Mouse (Mus musculus) embryo, embryonic 9.5 days (tissue): ENCODE data around the gene Lamp1.

ENCODE experiments used
- DNase-seq: peaks from one replicate; pipeline ENCODE4 v3.0.0-alpha.2; 2017; ENCODE audit errors: extremely low spot score

Gene Lamp1

GRCm38 (mm10) chr8:13163563-13163962 is 4.6 kb downstream of the Lamp1 start:
- DNase-seq: no peak

GRCm38 (mm10) chr8:13164361-13164760 is 5.4 kb downstream of the Lamp1 start:
- no peak for DNase-seq

GRCm38 (mm10) chr8:13170510-13170909 is 11.5 kb downstream of the Lamp1 start:
- DNase-seq: no peak

GRCm38 (mm10) chr8:13174305-13174704 is 15.3 kb downstream of the Lamp1 start:
- DNase-seq: no peak

GRCm38 (mm10) chr8:13174811-13175210 is 15.8 kb downstream of the Lamp1 start:
- DNase-seq: no peak

GRCm38 (mm10) chr8:13175650-13176049 is 16.7 kb downstream of the Lamp1 start:
- DNase-seq: no peak

GRCm38 (mm10) chr8:13177173-13177852 is 18.4 kb downstream of the Lamp1 start:
- no peak for DNase-seq

GRCm38 (mm10) chr8:13178137-13178536 is 19.2 kb downstream of the Lamp1 start:
- no peak for DNase-seq

- no peak for DNase-seq
Observed at GRCm38 (mm10) chr8:13179482-13179881, 20.5 kb downstream of the Lamp1 start.

- no peak for DNase-seq
Observed at GRCm38 (mm10) chr8:13179948-13180347, 21.0 kb downstream of the Lamp1 start.

- no peak for DNase-seq
Observed at GRCm38 (mm10) chr8:13180408-13180807, 21.4 kb downstream of the Lamp1 start.

GRCm38 (mm10) chr8:13180911-13181690 is 22.1 kb downstream of the Lamp1 start:
- no peak for DNase-seq

- no peak for DNase-seq
Observed at GRCm38 (mm10) chr8:13181691-13181976, 22.7 kb downstream of the Lamp1 start.

GRCm38 (mm10) chr8:13186819-13187218 is 27.9 kb downstream of the Lamp1 start:
- DNase-seq: no peak

GRCm38 (mm10) chr8:13187229-13187628 is 28.3 kb downstream of the Lamp1 start:
- no peak for DNase-seq

- DNase-seq: no peak
Observed at GRCm38 (mm10) chr8:13187638-13188037, 28.7 kb downstream of the Lamp1 start.

GRCm38 (mm10) chr8:13188052-13188555 is 29.1 kb downstream of the Lamp1 start:
- DNase-seq: no peak

- DNase-seq: no peak
Observed at GRCm38 (mm10) chr8:13188857-13189256, 29.9 kb downstream of the Lamp1 start.

GRCm38 (mm10) chr8:13190235-13190634 is 31.3 kb downstream of the Lamp1 start:
- no peak for DNase-seq

GRCm38 (mm10) chr8:13194818-13195217 is 35.9 kb downstream of the Lamp1 start:
- DNase-seq: no peak

- DNase-seq: no peak
Observed at GRCm38 (mm10) chr8:13197493-13197892, 38.5 kb downstream of the Lamp1 start.

- no peak for DNase-seq
Observed at GRCm38 (mm10) chr8:13199385-13200061, 40.6 kb downstream of the Lamp1 start.
